Mouse (Mus musculus): Measurements from ENCODE around the gene Vps41. TPM values are rescaled to one million over a fixed set of nuclear protein-coding genes. Genes with fewer than 3 reads are reported as not detected.

Gene Vps41
- polyA plus RNA-seq, 1 experiment from 2014 or later = 91.3 TPM

DNA sequence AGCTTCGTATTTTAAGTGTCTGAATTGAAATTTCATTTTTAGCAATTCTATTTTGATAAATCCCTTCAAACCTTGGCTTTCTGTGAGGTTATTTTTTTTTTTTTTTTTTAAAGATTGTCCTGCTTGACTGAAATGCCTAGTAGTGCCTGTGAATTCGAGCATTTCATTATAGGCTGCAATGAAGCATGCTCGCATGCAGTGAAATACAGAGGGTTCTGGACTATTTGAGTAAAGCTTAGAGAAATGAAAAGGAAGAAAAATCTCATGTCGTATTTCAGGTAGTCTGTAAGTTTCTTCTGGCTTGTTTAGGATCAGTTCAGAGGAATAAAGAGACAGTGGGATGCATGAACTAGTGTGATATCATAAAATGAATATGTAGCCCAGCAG lies 27.2 kb downstream of the Vps41 start:
- no peak overlapping the region for H3K9ac ChIP-seq (replicated peaks; ENCODE audit: low read length)
- ATAC-seq (replicated peaks; ENCODE audit: insufficient number of reproducible peaks, low FRiP score, low TSS enrichment, low read depth) (no peak), DNase-seq (ENCODE audit: low spot score) (no peak)
- WGBS = 84% methylated on average over 4 of the region's 4 CpGs
- H3K27me3 ChIP-seq (ENCODE audit: control insufficient read depth, insufficient read depth, low read length) = no peaks in the 10 kb centered on the region
- no peak overlapping the region for H3K4me2 ChIP-seq (ENCODE audit: low read depth, low read length)
- no peak overlapping the region for H3K27ac ChIP-seq (replicated peaks; ENCODE audit: low read depth, low read length)
- no peaks in the 10 kb centered on the region for H3K4me1 ChIP-seq (ENCODE audit: control insufficient read depth, insufficient read depth, low read length)
- H3K9me3 ChIP-seq (replicated peaks; ENCODE audit: control insufficient read depth, low read length) = no peaks in the 10 kb centered on the region
- no peak overlapping the region for H3K4me3 ChIP-seq (ENCODE audit: low read depth, low read length)
- no peaks in the 10 kb centered on the region for H3K36me3 ChIP-seq (replicated peaks; ENCODE audit: control insufficient read depth, insufficient read depth, low read depth, low read length)

- no peak for ATAC-seq (replicated peaks; ENCODE audit: insufficient number of reproducible peaks, low FRiP score, low TSS enrichment, low read depth)
- Histone ChIP-seq H3K27ac (replicated peaks; ENCODE audit: low read depth, low read length) (no peak overlapping the region), H3K4me3 (ENCODE audit: low read depth, low read length) (no peak overlapping the region), H3K9me3 (replicated peaks; ENCODE audit: control insufficient read depth, low read length) (no peaks in the 10 kb centered on the region), H3K4me1 (ENCODE audit: control insufficient read depth, insufficient read depth, low read length) (no peaks in the 10 kb centered on the region), H3K4me2 (ENCODE audit: low read depth, low read length) (no peak overlapping the region), H3K9ac (replicated peaks; ENCODE audit: low read length) (no peak overlapping the region), H3K36me3 (replicated peaks; ENCODE audit: control insufficient read depth, insufficient read depth, low read depth, low read length) (no peaks in the 10 kb centered on the region), H3K27me3 (ENCODE audit: control insufficient read depth, insufficient read depth, low read length) (no peaks in the 10 kb centered on the region)
- no peak for DNase-seq (ENCODE audit: low spot score)
- WGBS = 86% methylated on average over 3 of the region's 3 CpGs
Measured at GRCm38 (mm10) chr13:18757958-18758357, 40.9 kb downstream of the Vps41 start.

DNA sequence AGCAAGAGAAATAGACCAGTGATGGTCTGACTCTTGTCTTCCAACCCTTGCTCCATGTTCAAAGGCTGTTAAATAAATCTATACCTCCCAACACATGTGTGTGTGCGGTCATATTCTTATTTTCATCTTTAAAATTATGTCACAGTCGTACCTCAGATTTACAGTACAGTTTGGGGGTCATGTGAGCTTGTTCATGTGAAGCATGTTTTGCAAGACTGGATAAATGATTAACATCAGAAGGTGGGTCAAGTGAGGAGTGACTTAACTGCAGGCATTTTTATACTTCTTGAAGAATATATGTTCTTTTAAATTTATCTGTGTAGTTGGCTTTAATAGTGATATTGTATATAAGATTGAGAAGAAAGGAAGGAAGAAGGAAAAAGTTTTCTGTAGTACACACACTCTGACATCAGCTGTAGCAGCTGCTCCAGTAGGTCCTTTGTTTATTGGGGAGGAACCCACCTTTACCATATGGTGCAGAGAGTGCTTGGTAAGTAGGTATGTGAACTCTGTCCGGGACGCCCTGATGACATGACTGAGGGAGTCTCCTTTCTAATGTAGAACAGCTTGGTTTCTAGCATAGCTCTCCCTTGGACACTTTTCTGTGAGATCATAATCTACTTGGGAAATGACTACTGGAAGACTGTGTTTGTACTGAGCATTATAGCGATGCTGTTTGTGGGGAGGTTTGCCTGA lies 42.4 kb downstream of the Vps41 start:
- Histone ChIP-seq H3K4me3 (ENCODE audit: low read depth, low read length) (no peak overlapping the region), H3K4me2 (ENCODE audit: low read depth, low read length) (no peak overlapping the region), H3K9me3 (replicated peaks; ENCODE audit: control insufficient read depth, low read length) (no peaks in the 10 kb centered on the region), H3K27ac (replicated peaks; ENCODE audit: low read depth, low read length) (no peak overlapping the region), H3K9ac (replicated peaks; ENCODE audit: low read length) (no peak overlapping the region), H3K27me3 (ENCODE audit: control insufficient read depth, insufficient read depth, low read length) (no peaks in the 10 kb centered on the region), H3K4me1 (ENCODE audit: control insufficient read depth, insufficient read depth, low read length) (no peaks in the 10 kb centered on the region), H3K36me3 (replicated peaks; ENCODE audit: control insufficient read depth, insufficient read depth, low read depth, low read length) (no peaks in the 10 kb centered on the region)
- WGBS = 90% methylated on average over 5 of the region's 5 CpGs
- ATAC-seq (replicated peaks; ENCODE audit: insufficient number of reproducible peaks, low FRiP score, low TSS enrichment, low read depth) (no peak), DNase-seq (ENCODE audit: low spot score) (no peak)

DNA sequence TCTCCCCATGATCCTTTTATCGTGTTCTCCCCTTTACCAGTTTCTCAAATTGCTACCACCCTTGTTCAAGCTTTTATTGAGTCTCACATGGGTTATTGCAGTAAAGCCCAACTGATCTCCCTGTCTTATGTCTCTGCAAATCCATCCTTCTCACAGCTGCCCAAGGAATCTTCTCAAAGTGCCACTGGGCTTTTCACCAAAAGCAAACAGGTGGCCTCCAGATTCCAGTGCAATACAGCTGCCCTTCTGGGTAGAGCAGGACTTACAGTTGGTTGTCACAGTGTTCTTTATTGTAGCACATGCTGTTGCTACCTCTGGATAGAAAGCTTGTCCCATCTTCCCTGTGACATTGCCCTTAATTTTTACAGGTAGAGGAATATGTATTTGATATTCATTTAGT lies 44.4 kb downstream of the Vps41 start:
- H3K4me2 ChIP-seq (ENCODE audit: low read depth, low read length) = no peak overlapping the region
- H3K36me3 ChIP-seq (replicated peaks; ENCODE audit: control insufficient read depth, insufficient read depth, low read depth, low read length) = no peaks in the 10 kb centered on the region
- no peak overlapping the region for H3K9ac ChIP-seq (replicated peaks; ENCODE audit: low read length)
- no peaks in the 10 kb centered on the region for H3K9me3 ChIP-seq (replicated peaks; ENCODE audit: control insufficient read depth, low read length)
- WGBS = 74% methylated on average over 1 of the region's 1 CpGs
- H3K4me1 ChIP-seq (ENCODE audit: control insufficient read depth, insufficient read depth, low read length) = no peaks in the 10 kb centered on the region
- no peak overlapping the region for H3K4me3 ChIP-seq (ENCODE audit: low read depth, low read length)
- no peaks in the 10 kb centered on the region for H3K27me3 ChIP-seq (ENCODE audit: control insufficient read depth, insufficient read depth, low read length)
- ATAC-seq (replicated peaks; ENCODE audit: insufficient number of reproducible peaks, low FRiP score, low TSS enrichment, low read depth) (no peak), DNase-seq (ENCODE audit: low spot score) (no peak)
- no peak overlapping the region for H3K27ac ChIP-seq (replicated peaks; ENCODE audit: low read depth, low read length)

DNA sequence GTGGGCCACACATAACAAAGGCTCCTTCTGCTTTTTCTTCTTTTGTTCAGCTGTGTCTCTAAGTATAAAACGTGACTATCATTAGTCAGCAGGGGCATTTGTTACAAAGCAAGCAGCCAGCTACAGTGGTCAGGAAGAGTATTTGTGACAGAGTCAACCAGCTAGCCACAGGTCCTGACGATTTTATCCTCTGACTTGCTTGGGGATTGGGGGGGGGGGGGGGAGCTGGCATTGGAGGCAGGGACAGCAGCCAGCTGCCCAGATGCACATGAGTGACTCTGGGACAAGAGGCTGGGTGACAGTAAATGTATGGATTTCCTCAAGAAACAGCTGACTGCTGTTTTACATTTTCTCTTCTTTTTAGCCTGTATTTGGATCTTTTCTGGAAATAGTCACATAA lies 50.8 kb downstream of the Vps41 start:
- ATAC-seq (replicated peaks; ENCODE audit: insufficient number of reproducible peaks, low FRiP score, low TSS enrichment, low read depth) = no peak
- H3K4me2 ChIP-seq (ENCODE audit: low read depth, low read length) = no peak overlapping the region
- H3K36me3 ChIP-seq (replicated peaks; ENCODE audit: control insufficient read depth, insufficient read depth, low read depth, low read length) = no peaks in the 10 kb centered on the region
- 7% methylated on average over 2 of the region's 2 CpGs for WGBS
- no peaks in the 10 kb centered on the region for H3K4me1 ChIP-seq (ENCODE audit: control insufficient read depth, insufficient read depth, low read length)
- no peak for DNase-seq (ENCODE audit: low spot score)
- H3K27me3 ChIP-seq (ENCODE audit: control insufficient read depth, insufficient read depth, low read length) = no peaks in the 10 kb centered on the region
- no peak overlapping the region for H3K4me3 ChIP-seq (ENCODE audit: low read depth, low read length)
- H3K9me3 ChIP-seq (replicated peaks; ENCODE audit: control insufficient read depth, low read length) = no peaks in the 10 kb centered on the region
- H3K9ac ChIP-seq (replicated peaks; ENCODE audit: low read length) = no peak overlapping the region
- H3K27ac ChIP-seq (replicated peaks; ENCODE audit: low read depth, low read length) = no peak overlapping the region

GRCm38 (mm10) chr13:18768495-18768894 lies 51.4 kb downstream of the Vps41 start:
- Histone ChIP-seq H3K27ac (replicated peaks; ENCODE audit: low read depth, low read length) (no peak overlapping the region), H3K4me3 (ENCODE audit: low read depth, low read length) (no peak overlapping the region), H3K9ac (replicated peaks; ENCODE audit: low read length) (no peak overlapping the region), H3K4me1 (ENCODE audit: control insufficient read depth, insufficient read depth, low read length) (no peaks in the 10 kb centered on the region), H3K4me2 (ENCODE audit: low read depth, low read length) (no peak overlapping the region), H3K27me3 (ENCODE audit: control insufficient read depth, insufficient read depth, low read length) (no peaks in the 10 kb centered on the region), H3K36me3 (replicated peaks; ENCODE audit: control insufficient read depth, insufficient read depth, low read depth, low read length) (no peaks in the 10 kb centered on the region), H3K9me3 (replicated peaks; ENCODE audit: control insufficient read depth, low read length) (no peaks in the 10 kb centered on the region)
- WGBS = 35% methylated on average over 3 of the region's 3 CpGs
- no peak for ATAC-seq (replicated peaks; ENCODE audit: insufficient number of reproducible peaks, low FRiP score, low TSS enrichment, low read depth)
- DNase-seq (ENCODE audit: low spot score) = no peak

DNA sequence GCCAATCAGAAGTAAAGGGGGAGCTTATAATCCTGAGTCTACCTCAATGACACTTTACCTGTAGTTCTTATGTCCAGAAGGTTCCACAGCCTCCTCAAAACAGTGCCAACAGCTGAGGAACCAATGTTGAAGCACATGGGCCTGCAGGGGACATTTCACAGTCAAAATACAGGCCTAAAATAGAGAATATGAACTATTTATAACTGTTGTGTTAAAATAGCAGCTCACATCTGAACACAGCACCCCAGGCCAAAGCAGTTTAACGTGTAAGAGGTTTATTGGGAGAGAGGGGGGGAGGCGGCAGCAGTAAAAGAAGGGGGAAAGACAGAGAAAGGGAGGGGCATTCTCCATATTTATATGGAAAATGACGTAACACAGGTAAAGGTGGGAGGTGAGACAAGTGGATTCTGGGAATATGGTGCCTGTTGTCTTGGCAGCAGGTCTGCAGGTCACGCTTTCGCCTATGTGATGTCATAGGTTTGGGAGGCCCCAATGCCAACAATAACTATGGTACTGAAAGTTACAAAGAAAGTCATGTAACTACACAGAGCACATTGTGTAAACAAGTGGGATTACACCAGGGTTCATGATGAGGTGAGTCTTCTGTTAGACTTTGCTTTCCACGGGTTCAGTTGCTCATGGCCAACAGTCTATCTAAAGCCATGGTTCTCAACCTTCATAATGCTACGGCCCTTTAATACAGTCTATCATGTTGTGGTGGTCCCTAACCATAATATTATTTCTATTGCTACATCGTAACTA lies 56.5 kb downstream of the Vps41 start:
- no peaks in the 10 kb centered on the region for H3K27me3 ChIP-seq (ENCODE audit: control insufficient read depth, insufficient read depth, low read length)
- WGBS = 95% methylated on average over 8 of the region's 8 CpGs
- H3K4me1 ChIP-seq (ENCODE audit: control insufficient read depth, insufficient read depth, low read length) = no peaks in the 10 kb centered on the region
- no peak overlapping the region for H3K27ac ChIP-seq (replicated peaks; ENCODE audit: low read depth, low read length)
- no peak overlapping the region for H3K9ac ChIP-seq (replicated peaks; ENCODE audit: low read length)
- no peaks in the 10 kb centered on the region for H3K36me3 ChIP-seq (replicated peaks; ENCODE audit: control insufficient read depth, insufficient read depth, low read depth, low read length)
- no peak overlapping the region for H3K4me3 ChIP-seq (ENCODE audit: low read depth, low read length)
- no peaks in the 10 kb centered on the region for H3K9me3 ChIP-seq (replicated peaks; ENCODE audit: control insufficient read depth, low read length)
- H3K4me2 ChIP-seq (ENCODE audit: low read depth, low read length) = no peak overlapping the region
- DNase-seq (ENCODE audit: low spot score) = no peak
- no peak for ATAC-seq (replicated peaks; ENCODE audit: insufficient number of reproducible peaks, low FRiP score, low TSS enrichment, low read depth)

- 91% methylated on average over 2 of the region's 2 CpGs for WGBS
- no peak for ATAC-seq (replicated peaks; ENCODE audit: insufficient number of reproducible peaks, low FRiP score, low TSS enrichment, low read depth)
- Histone ChIP-seq H3K36me3 (replicated peaks; ENCODE audit: control insufficient read depth, insufficient read depth, low read depth, low read length) (no peaks in the 10 kb centered on the region), H3K4me2 (ENCODE audit: low read depth, low read length) (no peak overlapping the region), H3K27me3 (ENCODE audit: control insufficient read depth, insufficient read depth, low read length) (no peaks in the 10 kb centered on the region), H3K4me3 (ENCODE audit: low read depth, low read length) (no peak overlapping the region), H3K9ac (replicated peaks; ENCODE audit: low read length) (no peak overlapping the region), H3K9me3 (replicated peaks; ENCODE audit: control insufficient read depth, low read length) (no peaks in the 10 kb centered on the region), H3K4me1 (ENCODE audit: control insufficient read depth, insufficient read depth, low read length) (no peaks in the 10 kb centered on the region), H3K27ac (replicated peaks; ENCODE audit: low read depth, low read length) (no peak overlapping the region)
- no peak for DNase-seq (ENCODE audit: low spot score)
Measured at GRCm38 (mm10) chr13:18781250-18781649, 64.2 kb downstream of the Vps41 start.

Measured in embryonic facial prominence, embryonic 11.5 days (tissue).